Mouse (Mus musculus) ovary, postnatal 36 days (tissue): ENCODE measurements around the gene Slc27a1.

ENCODE experiments used
- DNase-seq: peaks from one replicate; pipeline ENCODE4 v3.0.0; 2022; ENCODE audit warnings: low spot score, mixed read lengths

Slc27a1 gene

DNA sequence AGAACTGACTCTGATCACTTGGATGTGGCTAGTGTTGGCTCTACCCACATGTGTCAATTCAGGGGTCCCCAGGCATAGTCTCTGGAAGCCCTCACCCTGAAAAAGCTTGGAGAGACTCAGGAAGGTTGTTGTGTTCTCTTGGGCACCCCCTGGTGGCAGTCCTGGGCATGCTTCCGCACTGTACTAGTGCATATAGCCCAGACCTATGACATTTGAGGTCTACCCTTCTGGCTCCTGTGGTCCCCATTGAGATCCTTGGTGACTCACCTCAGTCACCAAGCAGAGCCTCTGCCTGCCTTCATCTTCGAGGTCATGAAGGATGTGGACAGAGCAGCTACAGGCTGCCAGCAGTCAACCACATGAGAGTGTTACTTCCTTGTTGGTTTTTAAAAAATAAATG lies 18.2 kb downstream of the Slc27a1 start:
- peak; percentile 55 for DNase-seq

DNA sequence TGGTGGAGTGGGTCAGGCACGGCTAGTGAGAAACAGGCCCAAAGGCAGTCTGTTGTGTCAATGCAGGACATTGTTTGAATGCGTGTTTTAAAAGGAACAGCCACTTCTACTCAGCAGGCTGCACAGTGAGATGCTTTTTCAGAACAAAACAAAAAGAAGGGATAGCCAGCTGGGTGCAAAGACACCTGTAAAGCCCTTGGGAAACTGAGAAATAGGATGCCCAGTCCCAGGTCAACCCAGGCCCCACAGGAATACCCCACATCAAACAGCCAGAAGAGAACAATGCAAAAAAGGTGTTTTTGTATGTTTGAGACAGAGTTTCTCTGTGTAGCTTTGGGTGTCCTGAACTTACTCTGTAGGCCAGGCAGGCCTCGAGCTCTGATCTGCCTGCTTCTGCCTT lies 20.1 kb downstream of the Slc27a1 start:
- DNase-seq: no peak

GRCm38 (mm10) chr8:71591017-71591416 lies 22.3 kb downstream of the Slc27a1 start:
- no peak for DNase-seq

DNA sequence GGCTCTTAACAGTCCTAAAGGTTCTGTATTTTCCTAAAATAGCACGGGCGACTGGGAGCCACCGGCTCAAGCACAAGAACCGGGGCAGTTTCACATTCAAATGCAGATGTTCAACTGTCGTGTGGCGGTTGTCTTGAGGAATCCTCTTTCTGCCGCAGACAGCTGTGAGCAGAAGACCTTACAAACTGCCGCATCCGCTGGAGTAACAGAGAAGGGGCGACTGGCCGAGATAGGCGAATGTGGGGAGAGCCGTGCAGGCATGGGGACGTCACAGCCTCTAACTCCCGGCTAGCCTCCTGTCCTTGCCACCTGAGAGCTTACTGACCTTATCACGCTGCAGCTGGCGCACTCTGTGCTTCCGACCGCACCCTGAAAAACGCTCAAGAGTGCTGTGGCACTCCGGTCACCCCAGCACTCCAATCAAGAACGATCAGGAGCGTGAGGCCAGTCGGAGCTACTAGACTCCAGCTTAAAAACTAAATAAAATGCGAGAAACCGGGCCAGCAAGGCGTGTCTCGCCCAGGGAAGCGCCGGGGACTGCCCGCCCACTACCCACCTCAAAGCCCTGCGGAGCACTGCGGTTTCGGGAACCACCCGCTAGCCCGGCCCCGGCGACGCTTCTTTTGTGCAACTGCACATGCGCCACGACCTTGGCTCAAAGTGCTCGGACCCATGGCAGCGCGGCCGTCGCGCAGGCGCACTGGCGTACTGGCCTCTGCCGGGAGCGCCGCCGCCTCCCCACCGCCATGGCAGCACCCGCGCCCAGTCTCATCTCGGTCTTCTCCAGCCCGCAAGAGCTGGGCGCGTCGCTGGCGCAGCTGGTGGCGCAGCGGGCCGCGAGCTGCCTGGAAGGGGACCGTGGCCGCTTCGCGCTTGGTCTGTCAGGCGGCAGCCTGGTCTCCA lies 23.0 kb downstream of the Slc27a1 start, which contains the start of gene Pgls:
TSS of gene Pgls (plus strand) at position 706 of the 903 bp plus-strand sequence.
- DNase-seq: peak; percentile 96

DNA sequence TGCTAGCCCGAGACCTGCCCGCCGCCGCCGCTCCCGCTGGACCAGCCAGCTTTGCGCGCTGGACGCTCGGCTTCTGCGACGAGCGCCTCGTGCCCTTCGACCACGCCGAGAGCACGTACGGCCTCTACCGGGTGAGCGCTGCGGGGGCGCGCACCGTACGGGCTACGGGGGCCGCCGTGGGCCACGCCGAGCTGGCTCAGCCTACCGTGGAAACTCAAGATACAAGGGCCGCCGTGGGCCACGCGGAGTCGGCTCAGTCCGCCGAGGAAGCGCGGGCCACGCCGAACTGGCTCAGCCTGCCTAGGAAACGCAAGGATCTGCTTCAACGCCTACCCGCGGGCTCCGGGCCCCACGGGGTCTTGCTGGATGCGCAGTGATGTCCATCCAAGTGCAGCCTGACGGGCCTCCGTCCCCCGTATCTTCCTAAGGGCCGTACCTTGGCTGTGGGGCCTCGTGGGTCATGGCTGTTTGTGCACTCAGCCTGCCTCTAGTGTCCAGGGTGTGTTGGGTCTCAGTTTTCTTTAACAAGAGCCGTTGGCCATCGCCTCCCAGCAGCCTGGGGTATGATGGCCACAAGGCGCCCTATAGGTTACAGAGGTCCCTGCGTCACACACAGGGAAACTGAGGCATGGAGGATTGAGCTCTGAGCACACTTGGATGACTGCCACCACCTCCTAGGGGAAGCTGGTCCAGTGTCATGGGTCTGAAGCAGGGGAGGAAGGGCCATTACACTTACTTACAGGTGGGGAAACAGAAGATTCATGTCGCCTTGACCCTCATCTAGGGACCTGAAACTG lies 23.9 kb downstream of the Slc27a1 start:
- DNase-seq: peak; percentile 83

DNA sequence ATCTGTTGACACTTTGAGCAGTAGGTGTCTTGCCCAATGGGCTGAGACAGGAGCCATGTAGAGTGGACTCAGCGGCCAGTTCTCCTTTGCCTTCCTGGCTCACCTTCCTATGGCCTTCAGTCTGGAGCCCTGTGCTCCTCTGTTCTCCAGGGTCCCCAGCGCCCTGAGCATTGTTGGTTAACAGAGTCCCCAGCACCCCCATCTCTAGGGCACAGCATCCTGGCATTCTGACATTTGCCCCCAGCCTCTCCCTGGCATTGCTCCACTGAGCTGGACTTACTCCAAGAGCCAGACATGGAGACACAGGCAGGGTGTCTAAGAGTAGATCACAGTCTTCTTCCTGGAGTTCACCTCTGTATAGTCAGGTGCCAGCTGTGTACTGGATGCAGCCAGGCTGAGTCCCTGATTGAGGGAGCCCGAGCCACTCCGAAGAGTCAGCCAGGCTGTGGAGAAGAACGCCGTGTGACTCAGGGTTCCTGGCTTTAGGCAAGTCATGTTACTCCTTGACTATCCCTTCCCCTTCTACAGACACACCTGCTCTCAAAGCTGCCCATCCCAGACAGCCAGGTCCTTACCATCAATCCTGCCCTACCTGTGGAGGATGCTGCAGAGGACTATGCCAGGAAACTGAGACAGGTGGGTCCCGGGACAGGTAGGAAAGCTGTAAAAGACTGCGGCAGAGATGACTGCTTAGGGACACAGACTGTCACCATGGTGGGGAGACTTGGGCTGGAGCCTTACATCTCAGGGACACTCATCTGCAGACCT lies 25.1 kb downstream of the Slc27a1 start:
- no peak for DNase-seq

DNA sequence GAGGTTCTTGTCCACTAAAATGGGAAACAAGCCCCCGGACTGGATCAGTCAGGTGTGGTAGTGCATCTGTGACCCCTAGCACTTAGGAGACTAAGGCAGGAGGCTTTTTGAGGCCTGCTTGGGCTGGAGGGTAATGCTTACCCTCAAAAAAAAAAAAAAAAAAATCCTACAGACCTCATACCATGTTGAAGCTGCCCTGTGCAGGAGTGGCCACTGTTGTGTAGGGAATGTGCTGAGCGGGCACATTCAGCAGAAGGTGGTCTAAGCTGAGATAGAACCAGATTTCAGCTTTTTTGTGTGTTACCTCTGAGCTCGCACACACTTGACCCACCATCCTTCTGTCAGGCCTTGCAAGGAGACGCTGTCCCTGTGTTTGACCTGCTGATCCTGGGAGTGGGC lies 25.6 kb downstream of the Slc27a1 start:
- no peak for DNase-seq

GRCm38 (mm10) chr8:71595862-71596261 lies 27.2 kb downstream of the Slc27a1 start:
- peak; percentile 91 for DNase-seq

GRCm38 (mm10) chr8:71596384-71596783 lies 27.7 kb downstream of the Slc27a1 start:
- no peak for DNase-seq

GRCm38 (mm10) chr8:71596798-71597197 lies 28.1 kb downstream of the Slc27a1 start:
- no peak for DNase-seq

DNA sequence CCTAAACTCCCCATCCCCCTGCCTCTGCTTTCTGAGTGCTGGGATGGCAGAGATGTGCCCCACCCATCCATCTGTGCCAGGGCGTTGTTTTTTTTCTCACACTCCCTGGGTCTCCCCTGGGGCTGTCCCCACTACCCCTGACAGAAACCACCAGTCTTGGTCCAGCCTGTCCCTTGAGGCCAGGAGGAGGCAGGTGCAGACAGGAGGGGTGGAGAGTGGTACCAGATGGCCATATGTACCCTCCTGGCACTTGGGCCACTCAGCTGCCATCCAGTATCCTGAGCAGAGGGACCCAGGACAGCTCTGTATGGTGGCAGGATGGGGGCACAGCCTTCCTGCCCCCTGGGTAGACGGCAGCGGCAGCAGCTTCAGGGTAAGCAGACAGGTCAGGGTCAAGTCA lies 28.8 kb downstream of the Slc27a1 start, which contains the start of gene Fam129c:
TSS of gene Fam129c (plus strand) at position 198 of the 400 bp plus-strand sequence.
- DNase-seq: no peak

DNA sequence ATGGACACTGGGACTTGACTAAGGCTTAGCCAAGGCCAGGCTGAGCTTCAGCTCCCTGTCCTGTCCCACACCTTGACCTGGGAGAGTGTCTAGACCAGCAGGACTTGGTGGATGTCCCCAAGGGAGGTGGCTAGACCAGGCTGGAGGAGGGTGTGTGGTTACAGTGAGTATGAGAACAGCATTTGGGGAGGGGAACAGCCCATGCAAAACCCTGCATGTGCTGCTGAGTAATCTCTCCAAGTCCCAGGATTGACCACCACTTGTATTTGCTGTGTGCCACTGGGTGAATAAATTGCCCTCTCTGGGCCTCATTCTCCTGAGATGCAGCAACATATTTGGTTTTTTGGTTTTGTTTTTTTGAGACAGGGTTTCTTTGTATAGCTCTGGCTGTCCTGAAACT lies 29.7 kb downstream of the Slc27a1 start:
- DNase-seq: no peak

- no peak for DNase-seq
Observed at GRCm38 (mm10) chr8:71598841-71599240, 30.2 kb downstream of the Slc27a1 start.

DNA sequence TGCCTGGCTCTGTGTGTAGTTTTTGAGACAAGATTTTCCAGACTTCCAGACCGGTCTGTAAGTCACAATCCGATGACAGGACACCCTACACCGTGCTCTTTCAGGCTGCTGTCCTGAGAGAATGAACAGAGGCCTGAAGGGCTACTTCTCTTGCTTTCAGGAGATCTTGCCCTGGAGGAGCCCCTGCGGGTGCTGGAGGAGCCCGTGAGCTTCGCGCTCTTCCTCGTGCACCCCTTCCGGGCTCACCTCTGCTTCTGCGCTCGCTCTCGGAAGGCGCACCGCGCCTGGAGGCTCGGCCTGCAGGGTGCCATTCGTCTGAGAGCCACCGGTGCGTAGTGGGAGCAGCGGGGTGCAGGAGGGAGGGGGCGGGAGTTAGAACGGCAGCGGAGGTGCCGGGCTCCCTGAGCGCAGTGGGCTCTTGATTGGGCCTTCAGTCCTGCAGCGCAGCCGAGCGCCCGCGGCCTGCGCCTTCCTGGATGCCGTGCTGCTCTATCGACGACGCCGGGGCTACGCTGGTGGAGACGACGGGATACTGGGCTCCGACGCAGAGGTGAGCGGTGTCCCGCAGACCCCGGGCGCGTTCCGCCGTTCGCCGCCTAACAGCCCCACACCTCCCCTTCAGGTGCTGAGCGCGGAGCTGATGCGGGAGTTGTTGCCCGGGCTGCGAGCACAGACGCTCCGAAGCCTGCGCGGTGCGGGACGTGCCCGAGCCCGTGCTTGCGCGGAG lies 33.4 kb downstream of the Slc27a1 start:
- no peak for DNase-seq

GRCm38 (mm10) chr8:71602666-71603334 lies 34.1 kb downstream of the Slc27a1 start:
- DNase-seq: peak; percentile 66

DNA sequence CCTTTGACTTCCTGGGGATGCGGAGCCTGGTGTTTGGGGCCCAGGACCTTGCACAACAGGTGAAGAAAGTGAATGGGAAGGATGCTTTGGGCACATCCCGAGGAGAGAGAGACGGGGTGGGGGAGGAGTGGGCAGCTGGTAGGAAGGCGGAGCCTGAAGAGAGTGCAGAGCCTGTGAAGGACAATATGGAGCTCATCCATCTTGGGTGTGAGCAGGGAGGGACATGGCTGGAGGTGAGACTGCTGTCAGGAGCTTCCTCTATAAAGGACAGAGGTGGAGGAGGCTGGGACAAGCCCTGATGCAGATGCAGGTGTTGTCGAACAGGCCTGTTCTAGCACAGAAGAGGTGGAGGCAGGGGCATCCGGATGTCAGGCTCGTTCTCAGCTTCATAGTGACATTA lies 35.3 kb downstream of the Slc27a1 start:
- DNase-seq: no peak

DNA sequence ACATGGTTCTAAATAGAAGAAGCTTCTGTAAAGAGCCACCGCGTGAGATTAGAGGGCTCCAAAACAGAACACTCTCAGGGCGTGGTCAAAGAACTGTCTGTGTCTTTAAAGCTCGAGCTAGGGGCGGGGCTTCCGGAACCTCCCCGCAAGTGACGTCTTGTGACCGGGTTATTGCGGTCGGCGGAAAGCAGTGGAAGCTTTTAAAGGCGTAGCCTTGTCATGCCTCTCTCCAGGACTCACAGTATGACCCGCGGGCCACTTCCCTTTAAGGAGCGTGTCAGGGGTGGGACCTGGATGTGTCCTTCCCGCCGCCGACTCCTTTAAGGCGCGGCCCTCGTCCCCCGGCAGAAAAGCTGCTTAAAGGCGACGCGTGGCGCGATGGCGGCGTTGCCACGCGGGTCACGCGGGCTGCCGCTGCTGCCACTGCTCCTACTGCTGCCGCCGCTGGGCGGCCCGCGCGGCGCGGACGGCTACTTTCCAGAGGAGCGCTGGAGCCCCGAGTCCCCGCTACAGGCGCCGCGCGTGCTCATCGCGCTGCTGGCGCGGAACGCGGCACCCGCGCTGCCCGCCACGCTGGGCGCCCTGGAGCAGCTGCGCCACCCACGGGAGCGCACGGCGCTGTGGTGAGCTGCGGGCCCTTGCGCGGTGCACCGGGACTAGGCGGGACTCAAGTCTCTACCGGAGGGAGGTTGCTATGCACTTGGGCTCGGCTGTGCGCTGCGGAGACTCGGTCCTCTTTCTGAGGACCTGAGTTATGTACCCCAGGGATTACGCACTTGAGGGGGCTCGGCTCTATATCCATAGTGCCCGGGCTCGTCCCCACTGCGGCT lies 42.4 kb downstream of the Slc27a1 start, which contains the start of gene Colgalt1:
TSS of gene Colgalt1 (plus strand) at position 177 of the 830 bp plus-strand sequence.
- peak; percentile 92 for DNase-seq

DNA sequence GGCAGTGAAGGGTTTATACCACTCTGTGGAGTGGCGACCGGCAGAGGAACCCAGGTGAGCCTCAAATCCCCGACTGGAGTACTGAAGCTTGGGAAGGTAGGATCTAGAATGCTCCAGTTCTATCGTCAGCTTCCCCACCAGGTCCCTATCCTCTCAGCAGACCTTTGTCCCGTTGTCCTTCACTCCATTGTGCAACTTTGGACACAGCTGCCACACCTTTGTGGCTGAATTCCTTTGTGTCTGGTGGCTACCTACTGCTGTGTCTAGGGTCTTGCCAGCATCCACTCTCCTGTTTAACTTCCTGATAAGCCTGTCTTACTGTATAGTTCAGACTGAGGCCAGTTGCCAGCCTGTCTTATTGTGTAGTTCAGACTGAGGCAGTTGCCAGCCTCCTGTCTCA lies 43.5 kb downstream of the Slc27a1 start:
- no peak for DNase-seq

DNA sequence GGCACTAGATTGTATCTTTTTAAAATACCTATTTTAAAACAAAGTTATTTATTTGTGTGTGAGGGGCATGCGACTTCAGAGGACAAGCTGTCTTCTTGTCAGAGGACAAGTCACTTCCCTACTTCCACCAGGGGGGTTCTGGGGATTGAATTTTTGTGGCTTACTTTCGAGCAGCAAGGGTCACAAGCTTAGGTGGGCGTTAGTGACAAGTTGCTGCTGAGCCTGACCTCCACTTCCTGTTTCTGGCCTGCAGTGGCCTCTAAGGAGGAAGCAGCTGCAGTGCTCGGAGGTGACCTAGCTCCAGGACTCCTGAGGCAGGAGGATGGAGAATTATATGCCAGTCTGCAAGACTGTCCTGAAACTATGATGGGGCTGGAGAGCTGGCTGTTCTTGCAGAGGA lies 44.7 kb downstream of the Slc27a1 start:
- no peak for DNase-seq

DNA sequence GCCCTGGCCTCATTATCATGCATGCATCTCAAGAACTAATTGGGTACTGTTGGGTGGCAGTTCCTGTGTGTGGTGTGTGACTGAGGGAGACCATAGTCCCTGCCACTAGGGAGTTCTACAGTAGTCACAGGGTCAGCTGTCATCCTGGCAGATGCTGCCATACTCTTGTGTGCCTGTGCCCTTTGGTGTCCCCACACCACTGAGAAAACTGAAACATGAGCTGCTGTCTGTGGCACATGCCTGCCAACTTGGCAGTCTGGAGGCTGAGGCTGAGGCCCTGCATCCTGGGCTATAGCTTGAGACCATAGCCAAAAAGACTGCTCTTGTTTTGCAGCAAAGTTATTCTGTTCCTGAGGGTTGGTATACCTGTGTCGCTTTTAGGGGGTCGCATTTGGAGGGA lies 51.1 kb downstream of the Slc27a1 start:
- no peak for DNase-seq
